Mouse (Mus musculus) myocyte (in vitro differentiated cells): Measurements from ENCODE around the gene Sema6d. TPM values are rescaled to one million over a fixed set of nuclear protein-coding genes. Genes with fewer than 3 reads are reported as not detected.

Experiments used
- H3K27me3 ChIP-seq: one replicate; pipeline ENCODE4 v1.6.1; 2011; ENCODE audit not compliant: control insufficient read depth, insufficient read depth, insufficient read length
- H3K36me3 ChIP-seq: one replicate; pipeline ENCODE4 v1.6.1; 2011; ENCODE audit not compliant: control insufficient read depth, insufficient read depth
- H3K4me2 ChIP-seq: one replicate; pipeline ENCODE4 v1.6.1; 2011; ENCODE audit warnings: low read depth, control low read depth
- H3K4me3 ChIP-seq: one replicate; pipeline ENCODE4 v1.5.1; 2011; ENCODE audit warnings: mild to moderate bottlenecking, control low read depth, moderate library complexity
- H3K79me2 ChIP-seq: one replicate; pipeline ENCODE4 v1.6.1; 2011; ENCODE audit not compliant: control insufficient read depth, insufficient read depth
- H3ac ChIP-seq: one replicate; pipeline ENCODE4 v1.6.1; 2011; ENCODE audit not compliant: control insufficient read depth, insufficient read length
- CEBPB ChIP-seq: IDR thresholded peaks from 2 replicates; pipeline ENCODE4 v1.6.1; 2011; ENCODE audit warnings: mild to moderate bottlenecking, moderate library complexity; ENCODE audit not compliant: poor library complexity, insufficient read depth, severe bottlenecking
- E2F4 ChIP-seq: IDR thresholded peaks from one replicate; pipeline ENCODE4 v1.6.1; 2011; ENCODE audit warnings: mild to moderate bottlenecking, control low read depth, moderate library complexity; ENCODE audit not compliant: insufficient read depth
- MAX ChIP-seq: IDR thresholded peaks from one replicate; pipeline ENCODE4 v1.6.1; 2011; ENCODE audit warnings: low read depth, mild to moderate bottlenecking, control low read depth
- MYOD1 ChIP-seq, 3 experiments: IDR thresholded peaks; one replicate each; pipeline ENCODE4 v1.6.1; 2011; ENCODE audit warnings: control low read depth in 2 of 3, low read depth in 2 of 3, mild to moderate bottlenecking in 2 of 3, moderate library complexity in 1 of 3; ENCODE audit not compliant: insufficient read length in 2 of 3, control insufficient read depth in 1 of 3
- MYOG ChIP-seq, 3 experiments: IDR thresholded peaks; one replicate each; pipeline ENCODE4 v1.6.1; 2011; ENCODE audit warnings: control low read depth in 2 of 3, low read depth in 2 of 3, mild to moderate bottlenecking in 2 of 3; ENCODE audit not compliant: insufficient read length in 2 of 3, control insufficient read depth in 1 of 3, insufficient read depth in 1 of 3
- POLR2A ChIP-seq: IDR thresholded peaks from one replicate; pipeline ENCODE4 v1.6.1; 2011; ENCODE audit warnings: low read depth, mild to moderate bottlenecking, control low read depth, moderate library complexity; ENCODE audit not compliant: insufficient read length
- POLR2AphosphoS2 ChIP-seq: IDR thresholded peaks from one replicate; pipeline ENCODE4 v1.6.1; 2011; ENCODE audit warnings: low read depth, control low read depth; ENCODE audit not compliant: insufficient read length
- REST ChIP-seq: IDR thresholded peaks from one replicate; pipeline ENCODE4 v1.6.1; 2011; ENCODE audit warnings: mild to moderate bottlenecking, control low read depth, moderate library complexity; ENCODE audit not compliant: insufficient read depth, insufficient read length
- SRF ChIP-seq: IDR thresholded peaks from one replicate; pipeline ENCODE4 v1.6.1; 2011; ENCODE audit warnings: low read depth; ENCODE audit not compliant: control insufficient read depth, insufficient read length
- TCF12 ChIP-seq: IDR thresholded peaks from one replicate; pipeline ENCODE4 v1.6.1; 2011; ENCODE audit warnings: mild to moderate bottlenecking, control low read depth; ENCODE audit not compliant: poor library complexity, insufficient read depth, severe bottlenecking
- TCF3 ChIP-seq: IDR thresholded peaks from one replicate; pipeline ENCODE4 v1.6.1; 2011; ENCODE audit warnings: low read depth, control low read depth; ENCODE audit not compliant: insufficient read length
- USF1 ChIP-seq: IDR thresholded peaks from one replicate; pipeline ENCODE4 v1.6.1; 2011; ENCODE audit warnings: low read depth, mild to moderate bottlenecking, control low read depth, moderate library complexity
- polyA plus RNA-seq: library from polyadenylated mRNA; unstranded; fragments of >200 nt; fragmentation: generic; extraction: Trizol; gene quantifications from one replicate; pipeline ENCODE4 v1.2.1, GENCODE M21; 2012; ENCODE audit warnings: missing spikeins

Sema6d gene
- polyA plus RNA-seq, 1 experiment: 0.97 TPM

- no peak for TF ChIP-seq MAX
- TF ChIP-seq MYOD1 (IDR thresholded peaks at IDR 0.05; ENCODE audit: control insufficient read depth in 1 of 3, insufficient read length in 2 of 3, low read depth in 2 of 3): no peak
- TF ChIP-seq POLR2A: no peak
- no peak for TF ChIP-seq TCF3
- TF ChIP-seq USF1: no peak
- no peak for TF ChIP-seq REST
- no peak for TF ChIP-seq CEBPB
- no peak for TF ChIP-seq MYOG (IDR thresholded peaks at IDR 0.05; ENCODE audit: control insufficient read depth in 1 of 3, insufficient read depth in 1 of 3, insufficient read length in 2 of 3, low read depth in 2 of 3)
- no peak for TF ChIP-seq E2F4
- no peak for TF ChIP-seq TCF12
- TF ChIP-seq POLR2AphosphoS2: no peak
- no peak for TF ChIP-seq SRF
- Histone ChIP-seq H3ac (no peak overlapping the region), H3K4me3 (no peak overlapping the region), H3K36me3 (no peaks in the 10 kb centered on the region), H3K79me2 (no peaks in the 10 kb centered on the region), H3K4me2 (no peak overlapping the region), H3K27me3 (no peaks in the 10 kb centered on the region)
These were observed 465.1 kb downstream of the Sema6d start for GRCm38 (mm10) chr2:124554751-124555415.

DNA sequence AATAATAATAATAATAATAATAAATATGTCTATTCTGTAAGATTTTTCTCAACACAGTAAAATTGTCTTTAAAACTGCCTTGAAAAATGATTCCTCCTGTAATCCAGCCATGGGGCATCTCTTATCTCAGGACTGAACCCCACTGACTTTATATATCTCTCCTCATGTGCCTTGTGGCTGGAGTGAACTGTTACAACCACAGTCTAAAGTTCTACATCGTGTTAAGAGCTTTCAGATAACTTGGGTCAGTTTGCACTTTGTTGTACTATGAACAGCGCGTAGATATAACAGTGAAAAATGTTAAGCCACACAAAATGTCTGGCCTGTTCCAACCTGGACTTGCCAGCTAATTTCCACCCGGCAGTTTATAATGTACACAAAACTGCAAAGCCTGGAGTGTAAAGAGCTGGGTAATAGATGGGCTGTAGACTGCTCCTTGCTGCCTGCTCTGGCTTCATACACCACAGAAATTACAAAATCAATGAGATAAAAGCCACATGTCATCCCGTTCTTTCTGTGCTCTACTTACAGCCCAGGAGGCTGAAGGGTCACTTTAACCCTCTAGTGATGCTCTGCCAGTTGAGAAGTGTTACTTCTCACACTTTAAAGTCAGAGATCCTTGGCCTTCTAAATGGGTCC lies 467.2 kb downstream of the Sema6d start:
- no peaks in the 10 kb centered on the region for H3K27me3 ChIP-seq
- H3K79me2 ChIP-seq: no peaks in the 10 kb centered on the region
- H3K36me3 ChIP-seq: no peaks in the 10 kb centered on the region
- TF ChIP-seq SRF: no peak
- no peak for TF ChIP-seq MAX
- TF ChIP-seq TCF3: no peak
- TF ChIP-seq E2F4: no peak
- no peak for TF ChIP-seq CEBPB
- TF ChIP-seq POLR2AphosphoS2: no peak
- TF ChIP-seq MYOG (IDR thresholded peaks at IDR 0.05; ENCODE audit: control insufficient read depth in 1 of 3, insufficient read depth in 1 of 3, insufficient read length in 2 of 3, low read depth in 2 of 3): no peak
- no peak for TF ChIP-seq TCF12
- no peak for TF ChIP-seq REST
- no peak overlapping the region for H3K4me2 ChIP-seq
- H3ac ChIP-seq: no peak overlapping the region
- no peak overlapping the region for H3K4me3 ChIP-seq

DNA sequence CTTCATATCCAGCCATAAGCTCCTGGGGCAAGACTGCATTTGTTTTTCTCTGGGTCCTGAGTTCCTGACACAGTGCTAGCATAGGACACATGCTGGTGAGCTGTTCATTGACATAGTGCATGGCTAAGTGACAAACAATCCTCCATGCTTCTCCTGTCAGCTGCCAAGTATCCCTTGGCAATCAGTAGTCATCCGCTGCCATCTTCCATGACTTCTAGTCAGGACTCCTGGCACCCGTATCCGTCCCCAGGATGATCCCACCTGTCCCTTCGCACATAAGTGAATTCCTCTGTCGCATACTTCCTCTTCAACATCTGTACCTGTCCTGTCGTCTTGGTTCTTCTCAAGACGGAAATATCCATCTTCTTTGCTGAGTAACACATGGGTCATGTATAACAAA lies 468.3 kb downstream of the Sema6d start:
- H3K79me2 ChIP-seq: no peaks in the 10 kb centered on the region
- no peaks in the 10 kb centered on the region for H3K27me3 ChIP-seq
- H3K36me3 ChIP-seq: no peaks in the 10 kb centered on the region
- TF ChIP-seq E2F4 (no peak), MAX (no peak), POLR2A (no peak), USF1 (no peak)
- no peak overlapping the region for H3ac ChIP-seq
- H3K4me3 ChIP-seq: no peak overlapping the region
- no peak overlapping the region for H3K4me2 ChIP-seq

- Histone ChIP-seq H3K79me2 (no peaks in the 10 kb centered on the region), H3K4me2 (no peak overlapping the region), H3K27me3 (no peaks in the 10 kb centered on the region), H3ac (no peak overlapping the region), H3K4me3 (no peak overlapping the region), H3K36me3 (no peaks in the 10 kb centered on the region)
- no peak for TF ChIP-seq TCF12
- no peak for TF ChIP-seq USF1
- no peak for TF ChIP-seq MAX
- TF ChIP-seq SRF: no peak
- TF ChIP-seq CEBPB: no peak
- no peak for TF ChIP-seq POLR2AphosphoS2
- no peak for TF ChIP-seq REST
- TF ChIP-seq MYOG (IDR thresholded peaks at IDR 0.05; ENCODE audit: control insufficient read depth in 1 of 3, insufficient read depth in 1 of 3, insufficient read length in 2 of 3, low read depth in 2 of 3): no peak
- TF ChIP-seq POLR2A: no peak
- no peak for TF ChIP-seq MYOD1 (IDR thresholded peaks at IDR 0.05; ENCODE audit: control insufficient read depth in 1 of 3, insufficient read length in 2 of 3, low read depth in 2 of 3)
- no peak for TF ChIP-seq TCF3
- no peak for TF ChIP-seq E2F4
These were observed 471.9 kb downstream of the Sema6d start for GRCm38 (mm10) chr2:124561668-124562067.

DNA sequence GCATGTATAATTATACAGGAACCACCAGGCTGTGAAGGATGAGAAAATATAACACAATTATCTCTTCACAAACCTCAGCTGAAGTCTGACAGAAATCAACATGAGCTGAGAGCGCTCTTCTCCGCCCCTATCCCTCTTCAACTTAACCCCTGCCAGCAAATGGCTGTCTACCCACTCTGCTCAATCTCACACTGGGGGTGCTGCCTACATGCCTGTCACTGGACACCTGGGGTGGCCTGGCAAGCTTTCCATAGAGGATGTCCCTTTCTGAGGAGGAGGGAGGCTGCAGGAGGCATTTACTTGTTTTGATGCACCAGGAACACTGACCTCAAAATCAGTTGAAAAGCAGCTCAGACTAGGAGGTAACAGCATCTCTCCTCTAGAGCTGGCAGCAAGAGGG lies 472.3 kb downstream of the Sema6d start:
- H3K27me3 ChIP-seq: no peaks in the 10 kb centered on the region
- no peaks in the 10 kb centered on the region for H3K36me3 ChIP-seq
- TF ChIP-seq MAX (no peak), REST (no peak), USF1 (no peak), SRF (no peak), CEBPB (no peak), MYOD1 (IDR thresholded peaks at IDR 0.05; ENCODE audit: control insufficient read depth in 1 of 3, insufficient read length in 2 of 3, low read depth in 2 of 3) (no peak), POLR2AphosphoS2 (no peak), POLR2A (no peak), MYOG (IDR thresholded peaks at IDR 0.05; ENCODE audit: control insufficient read depth in 1 of 3, insufficient read depth in 1 of 3, insufficient read length in 2 of 3, low read depth in 2 of 3) (no peak), E2F4 (no peak), TCF3 (no peak), TCF12 (no peak)
- no peak overlapping the region for H3K4me3 ChIP-seq
- H3K4me2 ChIP-seq: no peak overlapping the region
- H3ac ChIP-seq: no peak overlapping the region
- H3K79me2 ChIP-seq: no peaks in the 10 kb centered on the region
